Comparison of ENCODE assay signal across 7 mouse cellular contexts in genomic region chr15:84313566-84313878, GRCm38 (mm10). TPM values are rescaled to one million over a fixed set of nuclear protein-coding genes. Genes with fewer than 3 reads are reported as not detected.
A peak's percentile ranks its signal among the peaks of the same experiment; 100 is the strongest.
DNase-seq lines count a peak whose midpoint lies in the region; ATAC-seq and TF ChIP-seq lines count a peak whose summit lies in the region.

No protein-coding gene starts in this region.

- 19% methylated on average over 9 of the region's 9 CpGs for WGBS in kidney, postnatal 0 days
- 21% methylated on average over 9 of the region's 9 CpGs for WGBS in embryonic facial prominence, embryonic 13.5 days

- 0 out of 2 replicates have a peak overlapping the region, but pooled peaks have one; percentile 25 for H3K27ac ChIP-seq in kidney, postnatal 0 days
- H3K27ac ChIP-seq in embryonic facial prominence, embryonic 13.5 days: peak overlapping the region; percentile 62

- no peak overlapping the region for H3K4me3 ChIP-seq in kidney, postnatal 0 days (replicated peaks; ENCODE audit: low read depth, low read length)
- H3K4me3 ChIP-seq in embryonic facial prominence, embryonic 13.5 days: no peak overlapping the region
- peak overlapping the region; percentile 76 for H3K4me3 ChIP-seq in megakaryocyte, embryonic 14.5 days (replicated peaks)

- H3K9ac ChIP-seq in kidney, postnatal 0 days (ENCODE audit: low read depth, low read length): no peak overlapping the region
- no peak overlapping the region for H3K9ac ChIP-seq in embryonic facial prominence, embryonic 13.5 days

- no peaks in the 10 kb centered on the region for H3K9me3 ChIP-seq in kidney, postnatal 0 days (replicated peaks; ENCODE audit: low read length)
- H3K9me3 ChIP-seq in embryonic facial prominence, embryonic 13.5 days: no peaks in the 10 kb centered on the region
- H3K9me3 ChIP-seq in megakaryocyte, embryonic 14.5 days: no peaks in the 10 kb centered on the region

- H3K27me3 ChIP-seq in kidney, postnatal 0 days (ENCODE audit: insufficient read depth, low read length): no peaks in the 10 kb centered on the region
- H3K27me3 ChIP-seq in embryonic facial prominence, embryonic 13.5 days: no peaks in the 10 kb centered on the region
- no peaks in the 10 kb centered on the region for H3K27me3 ChIP-seq in megakaryocyte, embryonic 14.5 days (replicated peaks)

- TF ChIP-seq CTCF in kidney, postnatal 0 days (IDR thresholded peaks at IDR 0.05; ENCODE audit: low read depth): no peak

- no peaks in the 10 kb centered on the region for H3K36me3 ChIP-seq in kidney, postnatal 0 days (ENCODE audit: insufficient read depth, low read length)
- H3K36me3 ChIP-seq in embryonic facial prominence, embryonic 13.5 days: no peaks in the 10 kb centered on the region
- H3K36me3 ChIP-seq in megakaryocyte, embryonic 14.5 days (replicated peaks; ENCODE audit: low read length): peaks cover 83% of the 10 kb centered on the region

- no peak for ATAC-seq in kidney, postnatal 0 days (replicated peaks; ENCODE audit: low FRiP score, low read depth)
- 0 out of 2 replicates have a peak, but pooled peaks have one; percentile 10 for ATAC-seq in embryonic facial prominence, embryonic 13.5 days (ENCODE audit: insufficient number of reproducible peaks, insufficient read depth, low FRiP score, low TSS enrichment, low read depth)

- no peak for DNase-seq in kidney, postnatal 0 days (ENCODE audit: low spot score)
- no peak for DNase-seq in kidney, postnatal 25 days
- peak; percentile 75 to 80 for DNase-seq in thymus, postnatal 10 days (ENCODE audit: low spot score in 2 of 2)
- no peak for DNase-seq in adrenal gland, adult (ENCODE audit: inconsistent age in 2 of 2, low spot score in 1 of 2)
- no peak for DNase-seq in frontal cortex, postnatal 25 days (ENCODE audit: low spot score in 2 of 2)

- peaks cover 12% of the 10 kb centered on the region; the same call in 1 of the 2 replicates for H3K4me1 ChIP-seq in kidney, postnatal 0 days (replicated peaks; ENCODE audit: insufficient read depth, low read length)
- peaks cover 38% of the 10 kb centered on the region for H3K4me1 ChIP-seq in embryonic facial prominence, embryonic 13.5 days
- H3K4me1 ChIP-seq in megakaryocyte, embryonic 14.5 days: peaks cover 84% of the 10 kb centered on the region

- H3K4me2 ChIP-seq in kidney, postnatal 0 days (ENCODE audit: low read length): no peak overlapping the region
- H3K4me2 ChIP-seq in embryonic facial prominence, embryonic 13.5 days: peak overlapping the region; percentile 3; the same call in 1 of the 2 replicates

RNA-seq across cellular contexts. Expression of gene Parvg, which starts 10.3 kb away (rescaled TPM):
- 1.4 TPM in 2 replicates for polyA plus RNA-seq in kidney, postnatal 0 days (2015; fragmentation: Nextera tagmentation; extraction: Ambion mirVana)
- 1.3 and 1.5 TPM in 2 replicates for polyA plus RNA-seq in embryonic facial prominence, embryonic 13.5 days (2015; fragmentation: Nextera tagmentation; extraction: Ambion mirVana)
- polyA plus RNA-seq in megakaryocyte, embryonic 14.5 days (2012; ENCODE audit: insufficient read depth, low replicate concordance): 11.6 and 38.7 TPM in 2 replicates

Comparison
In these comparisons a context has a peak if more than half of its experiments do, and no peak if none do; other contexts are left out.
1. DNase-seq: peak in thymus, postnatal 10 days (2 of 2); none in kidney, postnatal 0 days (single experiment), kidney, postnatal 25 days (0 of 2), adrenal gland, adult (0 of 2) and frontal cortex, postnatal 25 days (0 of 2).